Mouse (Mus musculus): ENCODE measurements around the gene Aqp7.

Gene Aqp7

DNA sequence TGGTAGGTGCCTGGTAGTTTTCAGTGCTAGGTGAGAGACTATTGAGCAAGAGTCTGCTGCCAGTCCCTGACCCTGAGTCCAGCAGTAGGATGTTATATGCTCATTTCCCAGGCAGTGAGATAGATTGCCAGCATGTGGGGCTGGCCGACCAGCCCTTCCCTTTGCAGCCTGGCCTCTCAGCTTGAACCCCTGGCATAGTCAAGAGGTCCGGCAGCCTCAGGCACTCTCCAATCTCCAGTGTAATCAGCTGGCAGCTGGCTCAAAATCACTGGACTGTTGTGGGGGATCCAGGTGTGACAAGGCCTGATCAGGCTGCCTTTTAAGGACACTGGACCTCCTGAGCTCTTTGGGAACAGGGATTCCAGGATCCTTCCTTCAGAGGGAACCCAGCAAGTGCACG lies 15.4 kb upstream of the Aqp7 start:
- DNase-seq (ENCODE audit: low read depth, low spot score), result no peak

DNA sequence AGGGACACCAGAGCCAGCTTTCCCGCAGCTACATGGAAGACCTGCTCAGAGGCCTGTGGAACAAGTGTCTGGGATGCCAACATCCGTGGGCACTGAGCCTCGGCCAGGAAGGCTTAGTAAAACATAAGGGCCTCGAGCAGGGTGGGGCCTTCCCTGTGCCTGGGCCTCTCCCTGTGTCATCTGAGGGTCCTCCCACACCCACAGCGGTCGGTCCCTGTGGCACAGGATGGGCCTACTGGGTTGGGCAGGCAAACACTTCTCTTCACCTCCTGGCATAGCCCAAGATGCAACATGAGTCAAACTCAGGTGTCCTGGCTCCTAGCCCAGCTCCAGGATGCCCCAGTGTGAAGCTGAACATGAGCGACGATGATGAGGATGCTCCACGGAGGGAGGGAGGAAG lies 9.4 kb upstream of the Aqp7 start:
- DNase-seq (ENCODE audit: low read depth, low spot score), result no peak

DNA sequence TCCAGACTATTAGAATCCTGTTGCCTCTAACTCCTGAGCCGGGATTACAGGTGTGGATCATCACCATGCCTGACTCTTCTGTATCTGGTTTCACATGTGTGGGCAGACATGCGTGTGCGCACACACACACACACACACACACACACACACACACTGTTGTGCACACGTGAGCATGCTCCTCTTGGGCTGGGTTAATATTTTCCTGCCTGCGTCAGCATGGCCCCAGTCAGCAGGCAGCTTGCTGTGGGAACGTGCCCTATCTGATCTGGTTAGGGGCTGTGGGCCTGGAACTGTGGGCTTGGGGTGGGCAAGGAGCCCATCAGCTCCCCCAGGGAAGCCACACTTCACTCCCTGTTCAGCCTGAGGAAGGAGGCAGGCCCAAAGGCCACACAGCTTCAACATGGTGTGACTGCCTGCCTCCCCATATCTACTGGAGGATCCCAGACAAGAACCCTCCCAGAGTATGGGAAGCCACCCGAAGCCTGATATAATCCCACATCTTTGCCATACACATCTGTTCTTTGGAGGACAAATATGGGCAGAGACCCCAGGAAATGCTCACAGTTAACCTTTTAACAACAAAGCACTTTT lies 8.9 kb upstream of the Aqp7 start:
- no peak for DNase-seq (ENCODE audit: low read depth, low spot score)

DNA sequence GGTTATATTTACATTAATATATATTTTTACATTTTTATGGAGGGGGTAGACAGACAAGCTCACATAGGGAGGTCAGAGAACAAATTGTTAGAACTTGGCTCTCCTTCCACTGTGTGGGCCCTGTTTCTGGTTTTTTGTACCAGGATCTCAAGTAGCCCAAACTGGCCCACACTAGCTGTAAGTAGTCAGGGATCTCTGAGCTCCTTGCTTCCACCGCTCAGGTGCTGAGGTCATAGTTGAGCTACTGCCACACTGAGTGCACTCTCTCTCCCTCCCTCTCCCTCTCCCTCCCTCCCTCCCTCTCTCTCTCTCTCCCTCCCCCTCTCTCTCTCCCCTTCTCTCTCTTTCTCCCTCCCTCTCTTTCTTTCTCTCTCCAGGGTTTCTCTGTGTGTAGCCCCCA lies 8.3 kb upstream of the Aqp7 start:
- DNase-seq (ENCODE audit: low read depth, low spot score), result no peak

DNA sequence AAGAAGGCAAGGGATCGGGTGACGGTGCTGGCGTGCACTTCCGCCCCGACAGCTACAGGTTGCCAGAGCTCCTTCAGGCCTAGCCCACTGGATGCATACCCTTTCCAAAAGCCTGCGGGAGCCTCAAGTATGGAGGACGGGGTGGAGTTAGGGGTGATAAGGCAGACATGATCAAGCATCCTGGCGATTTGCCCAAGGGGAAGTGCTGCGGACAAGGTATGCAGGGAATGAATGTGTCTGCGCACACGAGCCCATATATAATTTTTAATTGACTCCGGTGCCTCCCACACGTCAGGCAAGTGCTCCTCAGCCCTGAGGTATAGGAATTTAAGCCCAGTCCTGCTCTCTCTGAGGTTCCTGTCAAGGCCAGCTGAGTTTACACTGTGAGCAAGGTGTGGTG lies 7.2 kb upstream of the Aqp7 start:
- peak; percentile 44 for DNase-seq (ENCODE audit: low read depth, low spot score)

DNA sequence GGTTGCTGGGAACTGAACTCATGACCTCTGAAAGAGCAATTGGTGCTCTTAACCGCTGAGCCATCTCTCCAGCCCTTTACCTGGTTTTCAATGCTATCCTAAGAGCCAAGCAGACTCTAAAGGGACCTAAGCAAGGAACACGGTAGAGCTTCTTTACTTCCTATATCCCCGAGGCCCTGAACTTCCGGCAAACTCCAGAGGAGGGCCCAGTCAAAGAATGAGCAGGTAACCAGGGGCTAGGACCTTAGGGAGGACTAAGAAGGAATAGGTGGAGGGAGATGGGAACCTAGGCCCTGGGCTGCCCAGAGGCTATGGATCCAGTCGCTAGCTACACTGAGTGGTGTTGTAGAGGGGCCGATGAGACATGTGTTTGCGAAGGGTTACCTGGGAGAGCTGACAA lies 3.8 kb upstream of the Aqp7 start:
- peak; percentile 78 for DNase-seq (ENCODE audit: low read depth, low spot score)

DNA sequence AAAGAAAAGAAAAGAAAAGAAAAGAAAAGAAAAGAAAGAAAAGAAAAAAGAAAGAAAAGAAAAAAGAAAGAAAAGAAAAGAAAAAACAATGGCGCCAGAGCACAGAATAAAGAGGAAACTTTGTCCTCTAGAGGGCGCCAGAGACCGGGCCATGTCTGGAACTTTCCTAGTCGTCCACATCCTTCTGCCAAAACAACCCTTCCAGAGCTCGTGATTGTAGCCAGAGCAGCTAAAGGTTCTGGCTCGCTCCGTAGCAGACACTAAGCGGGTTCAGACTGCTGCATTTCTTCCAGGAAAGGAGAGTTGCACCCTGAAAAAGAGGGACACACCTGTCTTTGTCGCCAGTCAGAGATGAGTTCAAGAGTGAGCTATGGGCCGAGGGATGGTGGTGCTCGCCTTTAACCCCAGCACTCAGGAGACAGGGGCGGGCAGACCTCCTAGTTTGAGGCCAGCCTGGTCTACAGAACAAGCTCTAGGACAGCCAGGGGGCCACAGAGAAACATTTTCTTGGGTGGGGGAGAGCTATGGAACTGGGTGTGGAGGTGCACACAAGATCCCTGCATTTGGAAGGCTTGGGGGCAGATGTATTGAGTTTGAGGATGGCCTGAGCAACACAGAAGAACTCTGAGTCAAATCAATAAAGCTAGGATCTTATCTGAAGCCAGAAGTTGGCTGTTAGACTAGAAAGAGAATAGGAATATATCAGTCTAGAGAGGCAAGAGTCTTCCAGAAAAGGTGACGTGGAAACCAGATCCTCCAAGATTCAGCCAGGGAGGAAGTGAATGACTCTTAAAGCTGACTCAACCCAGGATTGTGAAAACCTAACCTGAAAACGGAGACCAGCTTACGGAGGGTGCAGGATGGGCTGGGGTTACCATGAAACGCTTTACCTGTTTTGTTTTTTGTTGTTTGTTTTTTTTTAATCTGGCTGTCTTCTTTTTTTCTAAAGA lies 3.1 kb upstream of the Aqp7 start:
- peak; percentile 77 for DNase-seq (ENCODE audit: low read depth, low spot score)

DNA sequence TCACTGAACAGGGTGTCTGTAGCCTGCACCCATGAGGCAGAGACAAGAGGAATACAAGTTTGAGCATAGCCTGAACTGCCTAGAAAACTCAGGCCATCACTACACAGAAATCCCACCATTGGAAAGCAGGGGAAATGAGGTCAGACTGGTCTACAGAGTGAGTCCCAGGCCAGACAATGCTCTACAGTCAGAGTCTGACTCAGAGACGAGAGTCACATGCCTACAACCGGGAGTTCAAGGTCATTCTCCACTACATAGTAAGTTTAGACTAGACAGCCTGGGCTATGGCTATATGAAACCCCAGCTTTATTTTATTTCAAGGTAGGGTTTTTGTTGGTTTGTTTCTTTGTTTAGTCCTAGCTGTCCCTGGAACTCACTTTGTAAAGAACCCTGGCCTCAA lies 987 bp upstream of the Aqp7 start:
- DNase-seq (ENCODE audit: low read depth, low spot score), result peak; percentile 37

DNA sequence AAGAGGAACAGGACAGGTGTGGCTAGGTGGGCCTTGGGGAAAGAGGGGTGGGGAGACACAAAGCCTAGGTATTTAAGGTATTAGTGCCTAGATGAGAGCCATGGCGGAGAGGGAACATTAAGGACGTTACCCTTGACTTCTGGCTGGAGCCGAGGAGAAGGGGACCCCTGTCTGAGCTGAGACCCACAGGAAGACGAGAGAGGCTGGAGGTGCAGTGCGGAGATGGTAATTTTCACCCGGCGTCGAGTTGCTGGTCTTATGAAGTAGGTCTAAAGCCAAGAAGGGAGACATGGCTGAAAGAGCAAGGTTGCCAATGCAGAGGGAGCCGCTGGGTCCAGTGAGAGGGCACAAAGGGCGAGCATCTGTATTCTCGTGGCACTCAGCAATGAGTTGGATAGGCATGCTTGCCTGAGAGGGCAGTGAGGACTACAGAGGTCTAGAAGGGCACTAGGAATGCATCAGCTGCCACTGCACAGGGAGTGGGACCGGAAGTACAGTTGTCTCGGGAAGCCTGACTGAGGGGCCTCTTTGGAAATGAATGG lies 1.6 kb downstream of the Aqp7 start:
- no peak for DNase-seq (ENCODE audit: low read depth, low spot score)

DNA sequence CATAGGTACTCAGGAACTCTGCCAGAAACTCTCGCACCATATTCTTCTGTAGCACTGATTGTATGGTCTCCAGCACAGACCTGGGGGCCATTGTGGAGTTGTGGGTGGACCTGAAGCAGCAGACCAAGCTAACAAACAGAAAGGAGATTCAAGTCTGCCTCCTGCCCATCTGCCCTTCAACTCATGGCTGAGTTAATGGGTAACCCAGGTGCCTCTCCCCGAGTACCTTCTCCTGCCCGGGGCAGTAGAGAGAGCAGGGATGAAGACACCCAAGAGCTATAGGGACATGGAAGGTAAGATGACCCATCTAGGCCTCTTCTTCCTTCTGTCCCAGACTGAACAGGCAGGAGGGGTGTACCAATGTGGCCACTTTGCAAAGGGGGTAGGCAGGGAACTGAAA lies 2.7 kb downstream of the Aqp7 start:
- no peak for DNase-seq (ENCODE audit: low read depth, low spot score)

DNA sequence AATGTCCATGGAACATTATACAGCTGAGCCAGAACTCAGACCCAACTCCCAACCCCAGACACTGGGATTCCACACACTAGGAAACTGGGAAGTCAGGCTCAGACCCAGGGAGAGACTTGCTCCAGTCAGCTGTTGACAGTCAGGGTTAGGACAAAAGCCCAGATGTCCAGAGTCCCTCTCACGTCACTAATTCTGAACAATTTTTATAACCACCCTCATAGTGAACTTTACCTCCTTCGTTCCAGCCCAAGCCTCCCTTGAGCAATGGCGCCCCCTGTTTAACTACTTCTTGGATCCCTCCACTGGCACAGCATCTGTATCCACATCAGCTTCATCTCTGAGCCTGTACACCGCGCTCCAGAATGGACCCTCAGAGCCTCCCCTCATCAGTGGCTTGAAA lies 4.0 kb downstream of the Aqp7 start:
- no peak for DNase-seq (ENCODE audit: low read depth, low spot score)

DNA sequence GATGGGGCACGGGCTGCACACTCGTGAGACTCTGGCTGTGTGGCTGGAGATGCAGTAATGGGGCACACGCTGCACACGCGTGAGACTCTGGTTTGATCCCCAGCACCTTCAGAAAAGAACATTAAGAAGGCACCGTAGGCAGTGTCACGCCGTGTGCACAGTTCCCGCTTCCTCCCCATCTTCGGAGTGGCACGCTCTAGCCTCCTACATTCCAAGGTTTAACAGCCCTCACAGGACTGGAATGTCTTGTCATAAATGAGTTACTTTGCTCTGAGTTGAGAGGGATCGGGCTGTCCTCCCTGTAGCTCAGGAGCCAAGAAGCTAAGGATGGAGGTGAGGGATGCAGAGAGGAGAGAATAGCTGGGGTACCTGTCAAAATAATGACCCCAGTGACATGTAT lies 5.1 kb downstream of the Aqp7 start:
- no peak for DNase-seq (ENCODE audit: low read depth, low spot score)

DNA sequence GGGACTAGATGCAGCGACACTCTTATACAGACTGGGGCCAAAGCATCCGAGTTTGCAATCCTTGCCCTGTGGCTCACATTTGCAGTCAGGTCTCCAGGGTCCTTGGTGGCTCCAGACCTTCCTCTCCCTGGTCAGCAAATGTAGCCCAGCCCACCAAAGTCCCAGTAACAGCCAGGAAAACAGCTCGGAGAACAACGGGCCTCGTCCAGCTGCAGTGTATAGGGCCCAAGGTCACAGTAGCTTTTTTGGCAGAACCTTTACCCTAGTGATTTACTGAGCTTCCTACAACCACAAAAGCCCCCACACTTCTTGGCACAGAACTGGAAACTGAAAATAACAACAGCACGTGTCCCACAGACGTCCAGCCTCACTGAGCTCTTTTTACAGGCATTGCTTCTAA lies 7.0 kb downstream of the Aqp7 start:
- DNase-seq (ENCODE audit: low read depth, low spot score), result no peak

DNA sequence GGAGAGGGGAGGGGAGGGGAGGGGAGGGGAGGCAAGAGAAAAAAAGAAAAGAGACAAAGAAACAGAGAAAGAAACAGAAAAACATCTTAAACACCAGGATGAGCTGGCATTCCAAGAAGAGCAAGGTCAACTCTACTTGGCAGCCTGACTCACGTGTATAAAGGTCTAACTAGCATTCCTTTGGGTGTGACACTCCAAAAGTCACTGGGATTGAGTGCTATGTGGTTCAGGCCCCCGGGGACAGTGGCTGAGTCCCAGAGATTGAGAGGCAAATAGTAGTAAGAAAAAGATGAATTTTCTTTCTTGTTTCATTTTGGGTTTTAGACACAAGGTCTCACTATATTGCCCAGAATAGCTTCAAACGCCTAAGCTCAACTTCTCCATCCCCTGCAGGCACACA lies 10.0 kb downstream of the Aqp7 start:
- no peak for DNase-seq (ENCODE audit: low read depth, low spot score)

DNA sequence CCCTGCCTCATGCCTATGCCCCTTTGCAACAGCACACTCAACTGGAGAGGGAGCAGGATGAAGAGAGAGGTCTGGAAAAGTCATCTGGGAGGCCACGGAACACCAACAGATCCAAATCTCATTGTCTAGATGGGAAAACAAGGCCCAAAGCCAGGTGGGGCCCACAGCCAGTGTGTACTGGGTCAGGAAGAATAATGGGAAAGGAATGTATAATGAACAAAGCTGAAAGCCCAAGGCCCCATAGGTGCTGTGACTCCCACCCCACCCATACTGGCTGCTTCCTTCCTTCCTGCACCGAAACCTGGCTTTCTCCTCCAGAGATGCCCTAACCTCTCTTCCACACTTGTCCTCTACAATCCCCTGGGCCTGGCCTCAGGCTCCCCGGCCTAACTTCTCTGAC lies 16.7 kb downstream of the Aqp7 start:
- no peak for DNase-seq (ENCODE audit: low read depth, low spot score)

DNA sequence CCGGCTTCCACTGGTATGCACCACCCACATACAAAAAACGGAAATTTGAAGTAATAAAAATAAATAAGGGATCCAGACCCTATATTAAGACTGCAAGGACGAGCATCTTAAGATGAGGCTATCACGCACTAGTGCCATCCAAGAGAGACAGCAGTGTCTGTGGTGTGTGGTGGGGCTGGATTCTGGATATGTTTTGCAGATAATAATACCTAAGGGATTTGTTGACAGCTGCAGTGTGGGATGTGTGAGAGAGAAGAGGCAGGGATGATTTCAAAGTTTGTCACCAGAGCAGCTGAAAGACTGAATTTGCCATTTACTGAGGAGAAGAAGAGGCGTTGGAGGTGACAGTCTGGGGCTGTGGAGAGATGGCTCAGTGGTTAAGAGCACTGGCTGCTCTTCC lies 18.6 kb downstream of the Aqp7 start:
- no peak for DNase-seq (ENCODE audit: low read depth, low spot score)

DNA sequence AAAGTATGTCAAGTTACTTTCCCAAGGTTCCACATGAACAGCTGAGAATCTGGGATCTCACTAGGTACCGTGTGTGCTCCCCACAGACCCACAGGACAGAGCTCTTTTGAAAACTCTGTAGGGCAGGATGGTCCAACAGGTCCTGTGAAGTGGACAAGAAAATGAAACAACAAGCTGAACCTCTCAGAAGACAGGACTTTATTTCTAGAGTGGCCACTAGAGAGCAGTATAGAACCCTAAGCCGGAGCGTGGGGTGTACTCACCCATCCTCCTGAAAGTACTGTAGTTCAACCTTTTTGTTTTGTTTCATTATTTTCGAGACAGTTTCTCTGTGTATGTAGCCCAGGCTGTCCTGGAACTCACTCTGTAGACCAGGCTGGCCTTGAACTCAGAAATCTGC lies 19.7 kb downstream of the Aqp7 start:
- DNase-seq (ENCODE audit: low read depth, low spot score), result peak; percentile 57

DNA sequence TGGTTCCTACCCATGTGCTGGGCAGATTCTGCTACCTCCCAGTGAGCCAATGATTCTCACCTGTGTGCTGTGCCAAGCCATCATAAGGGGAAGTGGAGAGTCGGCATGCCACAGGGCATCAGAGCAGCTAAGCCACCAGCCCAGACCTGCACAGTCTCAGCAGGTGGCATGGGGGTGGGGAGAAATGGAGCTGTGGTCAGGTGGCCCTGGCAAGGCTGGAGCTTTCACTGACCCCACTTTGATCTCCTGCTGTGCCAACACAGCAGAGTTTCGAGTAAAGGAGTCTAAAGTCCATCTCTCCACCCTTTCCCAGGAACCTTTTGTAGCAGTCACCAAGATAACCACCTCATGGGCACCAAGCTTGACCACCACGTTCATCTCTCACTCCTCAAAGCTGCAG lies 20.1 kb downstream of the Aqp7 start:
- DNase-seq (ENCODE audit: low read depth, low spot score), result no peak

DNA sequence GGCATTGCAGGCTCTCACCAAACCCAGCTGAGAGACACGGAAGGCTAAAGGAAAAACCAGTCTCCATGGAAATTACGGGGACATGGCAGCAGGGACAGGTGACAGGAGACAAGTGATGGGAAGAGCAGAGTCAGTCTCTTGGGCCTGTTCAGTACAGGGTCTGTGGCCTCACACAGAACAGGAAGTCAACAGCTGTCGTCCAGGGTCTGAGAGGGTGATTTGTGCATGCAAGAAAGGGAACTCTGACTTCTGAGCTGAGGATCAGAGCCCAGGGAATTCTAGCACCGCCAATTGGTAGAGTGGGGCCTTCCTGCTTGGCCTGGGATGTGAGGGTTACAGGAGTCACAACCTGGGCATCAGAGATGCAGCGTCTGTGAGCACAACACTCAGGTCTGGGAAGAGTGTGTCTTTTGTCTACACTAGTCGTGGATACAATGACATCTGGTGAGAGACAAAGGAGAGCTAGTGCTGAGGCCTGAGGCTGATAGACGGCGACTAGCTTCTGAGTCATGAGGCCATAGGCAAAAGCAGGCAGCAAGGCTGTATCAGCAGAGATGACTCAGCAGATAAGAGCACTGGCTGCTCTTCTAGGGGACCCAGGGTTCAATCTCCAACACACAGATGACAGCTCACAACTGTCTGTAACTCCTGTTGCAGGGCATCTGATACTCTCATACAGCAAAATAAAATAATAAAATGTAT lies 21.7 kb downstream of the Aqp7 start:
- DNase-seq (ENCODE audit: low read depth, low spot score), result peak; percentile 49

DNA sequence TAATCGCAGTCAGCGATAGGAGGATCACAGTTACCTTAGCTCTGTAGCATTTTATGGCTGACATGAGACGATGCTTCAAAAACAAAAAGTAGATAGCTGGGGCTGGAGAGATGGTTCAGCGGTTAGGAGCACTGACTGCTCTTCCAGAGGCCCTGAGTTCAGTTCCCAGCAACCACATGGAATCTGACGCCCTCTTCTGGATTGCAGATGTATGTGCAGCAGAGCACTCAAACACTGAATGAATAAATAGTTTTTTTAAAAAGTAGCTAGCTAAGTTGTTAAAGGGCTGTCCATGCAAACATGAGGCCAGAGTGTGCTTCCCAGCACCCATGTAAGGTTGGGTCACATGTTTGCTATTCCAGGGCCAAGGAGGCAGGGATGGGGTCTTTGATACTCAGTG lies 26.8 kb downstream of the Aqp7 start:
- DNase-seq (ENCODE audit: low read depth, low spot score), result no peak

DNA sequence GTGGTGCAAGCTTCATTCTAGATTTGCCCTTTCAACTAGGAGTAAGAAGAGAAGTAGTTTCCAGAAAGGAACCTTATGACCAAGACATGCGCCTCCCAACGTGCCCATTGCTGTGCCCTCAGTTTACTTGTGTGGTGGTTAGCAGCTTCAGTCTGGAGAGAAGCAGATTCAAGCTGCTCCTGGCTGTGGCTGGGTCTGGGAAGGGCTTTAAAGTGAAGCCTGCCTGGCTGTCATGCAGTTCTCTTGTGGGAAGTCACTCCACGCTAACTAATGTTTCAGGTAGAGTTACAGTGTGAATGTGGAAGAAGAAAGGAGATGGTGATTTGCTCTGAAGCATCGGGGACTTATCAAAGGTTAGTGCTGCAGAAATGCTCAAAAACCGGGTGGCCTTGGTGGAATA lies 32.1 kb downstream of the Aqp7 start:
- DNase-seq (ENCODE audit: low read depth, low spot score), result no peak

DNA sequence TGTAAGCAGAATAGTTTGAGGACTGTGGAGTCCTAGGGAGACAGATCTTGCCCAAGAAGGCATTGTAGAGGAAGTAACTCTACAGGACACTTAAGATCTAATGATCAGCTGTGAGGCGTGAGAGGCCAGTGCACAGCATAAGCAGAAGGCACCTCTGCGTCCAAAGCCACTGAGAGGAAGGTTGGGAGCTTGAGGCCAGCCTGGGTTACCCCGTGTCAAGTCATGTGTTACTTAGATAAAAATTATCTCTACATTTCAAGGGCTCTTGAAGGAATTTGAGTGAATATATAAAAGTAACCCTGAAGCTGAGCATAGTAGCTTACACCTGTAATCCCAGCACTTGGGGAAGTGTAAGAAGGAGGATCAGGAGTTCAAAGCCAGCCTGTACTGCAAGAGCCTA lies 34.6 kb downstream of the Aqp7 start:
- no peak for DNase-seq (ENCODE audit: low read depth, low spot score)
